Mouse (Mus musculus) erythroblast, adult 5-6 weeks (primary cell): ENCODE measurements around the gene Mmp25. TPM values are rescaled to one million over a fixed set of nuclear protein-coding genes. Genes with fewer than 3 reads are reported as not detected.
"Not testable (repeated sequence)": the region's sequence is repeated elsewhere in the genome, so short reads cannot be mapped to it uniquely, and the experiment has no call there.

ENCODE experiments used
- ATAC-seq: replicated peaks from 2 replicates; pipeline ENCODE4 v1.8.0; 2016; ENCODE audit warnings: moderate number of reproducible peaks, mild to moderate bottlenecking, moderate TSS enrichment, inconsistent platforms; ENCODE audit not compliant: poor library complexity, low FRiP score, severe bottlenecking
- total RNA-seq, 2 experiments: library from RNA; stranded (forward) in 1 of 2; stranded (reverse) in 1 of 2; fragments of 150-400 nt in 1 of 2; fragments of 200-764, 138-1000 nt in 1 of 2; gene quantifications; 2 replicates each; pipeline versions ENCODE4 v1.2.3 to v1.2.4; 2015 to 2017; ENCODE audit warnings: low replicate concordance in 2 of 2

The Mmp25 gene
- total RNA-seq, 2 experiments from 2014 or later = 3.1 to 11.9 TPM

DNA sequence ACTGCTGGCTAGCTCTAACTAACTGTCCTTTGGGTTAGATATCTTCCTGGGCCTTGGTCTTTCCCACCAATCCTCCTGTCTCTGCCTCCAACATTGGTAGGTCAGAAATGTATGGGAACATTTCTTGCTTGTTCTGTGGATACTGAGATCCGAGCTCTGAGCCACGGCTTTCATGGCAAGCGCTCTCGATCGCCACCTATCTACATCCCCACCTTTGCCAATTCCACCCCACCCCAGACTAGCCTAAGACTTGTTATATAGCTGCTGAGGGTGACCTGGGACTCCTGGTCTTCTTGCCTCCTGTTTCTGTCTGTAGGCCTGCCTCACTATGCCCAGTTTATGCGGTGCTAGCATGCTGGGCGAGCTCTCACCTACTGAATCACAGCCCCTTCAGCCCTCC lies 40.7 kb downstream of the Mmp25 start:
- no peak for ATAC-seq

DNA sequence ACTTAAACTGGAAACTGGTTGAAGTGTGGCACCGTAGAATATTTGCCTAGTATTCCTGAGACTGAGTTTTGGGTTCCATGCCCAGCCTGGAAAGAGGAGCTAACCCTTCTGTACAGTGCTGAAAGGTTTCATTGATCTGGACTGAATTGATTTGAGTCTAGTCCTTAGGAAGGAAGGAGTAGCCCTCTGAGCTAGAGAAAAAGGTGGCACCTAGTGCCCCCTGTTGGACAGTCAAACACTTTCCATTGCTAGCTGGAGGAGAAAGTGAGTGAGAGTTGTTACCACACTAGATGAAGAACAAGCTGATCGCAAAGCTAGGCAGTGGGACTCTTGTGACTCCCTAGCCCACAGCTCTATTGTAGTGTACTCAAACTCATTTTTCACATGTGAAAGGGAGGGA lies 41.5 kb downstream of the Mmp25 start:
- ATAC-seq = no peak

DNA sequence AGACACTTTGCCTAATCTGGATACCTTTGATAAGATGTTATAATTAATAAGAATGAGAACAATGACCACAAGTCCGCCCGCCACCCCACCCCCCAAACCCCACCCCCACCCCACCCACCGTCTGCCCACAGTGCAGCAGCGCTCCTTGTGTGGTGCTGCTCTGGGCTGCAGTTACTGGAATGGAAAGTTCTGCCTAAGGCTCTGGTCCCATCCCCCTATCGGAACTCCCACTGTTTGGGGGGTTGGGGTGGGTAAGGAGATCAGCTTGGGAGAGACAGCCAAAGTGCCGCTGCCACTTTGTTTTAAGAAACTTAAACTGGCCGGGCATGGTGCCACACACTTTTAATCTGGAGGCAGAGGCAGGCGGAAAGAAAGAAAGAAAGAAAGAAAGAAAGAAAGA lies 42.0 kb downstream of the Mmp25 start:
- ATAC-seq = no peak

DNA sequence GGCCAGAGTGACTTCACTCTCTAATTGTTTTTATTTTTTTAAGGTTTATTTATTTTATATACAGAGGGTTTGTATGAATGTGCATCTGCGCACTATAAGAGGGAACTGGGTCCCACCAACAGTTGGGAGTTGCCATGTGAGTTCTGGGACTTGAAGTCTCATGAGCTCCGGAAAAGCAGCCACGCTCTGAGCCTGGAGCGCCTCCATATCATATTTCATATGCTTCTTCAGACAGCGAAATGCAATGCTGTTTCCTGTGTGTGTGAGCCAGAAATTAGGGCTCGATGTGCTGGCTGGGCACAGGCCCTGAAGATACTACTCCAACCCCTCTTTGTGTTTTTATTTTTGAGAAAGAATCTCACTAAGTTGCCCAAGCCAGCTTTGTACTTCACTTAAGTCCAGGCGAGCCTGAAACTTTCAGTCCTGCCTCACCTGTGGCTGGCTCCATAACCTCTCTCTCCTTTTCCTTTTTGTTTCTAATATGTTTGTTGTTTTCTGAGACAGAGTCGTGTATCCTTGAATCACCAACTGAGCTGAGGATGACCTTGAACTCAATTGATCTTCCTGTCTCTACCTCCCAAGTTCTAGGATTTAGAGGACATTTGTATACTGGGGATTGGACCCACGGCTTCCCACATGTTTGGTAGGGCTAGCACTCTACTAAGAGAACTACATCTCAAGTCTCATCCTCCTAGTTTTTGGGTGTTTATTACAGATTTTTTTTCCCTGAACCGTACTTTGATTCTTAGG lies 43.1 kb downstream of the Mmp25 start:
- ATAC-seq = no peak

DNA sequence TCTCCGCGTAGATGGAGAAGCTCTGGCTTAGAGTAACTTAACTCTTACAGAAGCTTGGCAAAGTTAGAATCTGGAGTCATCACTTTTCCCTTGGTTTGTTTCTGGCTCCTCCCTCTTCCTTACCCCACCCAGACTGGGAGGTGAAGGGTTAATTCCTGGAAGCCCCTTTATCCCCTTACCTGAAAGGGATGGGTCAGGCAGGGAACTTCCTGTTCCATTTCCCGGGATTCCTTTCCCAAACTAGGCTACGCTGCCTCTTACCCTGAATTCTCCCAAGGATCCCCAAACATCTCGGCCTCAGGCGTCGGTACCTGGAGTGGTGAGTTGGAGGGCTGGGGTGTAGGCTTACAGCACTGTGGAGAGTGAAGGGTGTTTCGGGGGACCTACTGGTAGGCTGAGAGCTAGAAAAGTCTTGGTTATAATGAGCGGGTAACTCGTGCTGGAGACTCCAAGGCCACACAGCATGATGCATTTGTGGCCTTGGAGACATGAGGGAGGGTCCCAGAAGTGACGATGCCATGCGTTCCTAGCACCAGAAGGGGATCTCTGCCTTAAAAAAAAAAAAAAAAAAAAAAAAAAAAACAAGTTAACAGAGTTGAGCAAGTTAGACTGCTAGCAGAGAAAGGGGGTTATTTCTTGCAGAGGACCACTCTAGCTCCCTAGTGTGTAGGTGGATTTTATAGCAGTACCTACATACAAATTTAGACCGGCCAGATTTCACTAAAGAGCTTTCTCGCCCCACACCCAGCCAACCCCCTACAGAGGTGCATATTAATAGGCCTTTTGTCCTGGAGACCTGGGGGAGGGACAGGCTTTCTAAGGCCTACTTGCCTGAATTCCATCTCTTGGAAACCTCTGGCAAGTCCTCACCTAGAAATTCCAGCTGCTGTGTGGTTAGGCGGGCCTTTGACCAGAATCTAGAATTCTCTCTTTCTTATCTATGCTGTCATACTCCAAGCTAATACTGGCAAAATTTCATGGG lies 44.1 kb downstream of the Mmp25 start, which contains the start of gene Zscan10:
Gene Zscan10, plus strand, starts transcription at position 216 of the 982 bp plus-strand sequence.
- ATAC-seq = no peak

DNA sequence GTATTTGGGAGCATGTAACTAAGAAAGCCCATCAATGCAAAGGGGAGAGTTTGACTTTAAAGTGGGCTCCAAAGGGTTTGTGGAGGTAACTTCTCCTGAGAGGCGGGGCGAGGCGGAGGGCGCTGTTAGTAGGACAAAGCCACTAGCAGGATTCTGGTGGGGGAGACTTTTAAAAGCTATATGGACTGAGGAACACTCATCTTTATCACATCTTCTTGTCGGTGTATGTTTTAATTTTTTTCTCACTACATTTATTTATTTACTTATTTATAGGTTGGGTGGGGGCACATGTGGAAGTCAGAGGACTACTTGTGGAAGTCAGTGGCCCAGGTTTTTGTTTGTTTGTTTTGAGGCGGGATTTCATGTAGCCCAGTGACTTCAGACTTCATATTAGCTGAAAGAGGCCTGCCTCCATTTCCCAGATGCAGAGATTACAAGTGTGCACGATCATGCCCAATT lies 45.4 kb downstream of the Mmp25 start:
- ATAC-seq = no peak

DNA sequence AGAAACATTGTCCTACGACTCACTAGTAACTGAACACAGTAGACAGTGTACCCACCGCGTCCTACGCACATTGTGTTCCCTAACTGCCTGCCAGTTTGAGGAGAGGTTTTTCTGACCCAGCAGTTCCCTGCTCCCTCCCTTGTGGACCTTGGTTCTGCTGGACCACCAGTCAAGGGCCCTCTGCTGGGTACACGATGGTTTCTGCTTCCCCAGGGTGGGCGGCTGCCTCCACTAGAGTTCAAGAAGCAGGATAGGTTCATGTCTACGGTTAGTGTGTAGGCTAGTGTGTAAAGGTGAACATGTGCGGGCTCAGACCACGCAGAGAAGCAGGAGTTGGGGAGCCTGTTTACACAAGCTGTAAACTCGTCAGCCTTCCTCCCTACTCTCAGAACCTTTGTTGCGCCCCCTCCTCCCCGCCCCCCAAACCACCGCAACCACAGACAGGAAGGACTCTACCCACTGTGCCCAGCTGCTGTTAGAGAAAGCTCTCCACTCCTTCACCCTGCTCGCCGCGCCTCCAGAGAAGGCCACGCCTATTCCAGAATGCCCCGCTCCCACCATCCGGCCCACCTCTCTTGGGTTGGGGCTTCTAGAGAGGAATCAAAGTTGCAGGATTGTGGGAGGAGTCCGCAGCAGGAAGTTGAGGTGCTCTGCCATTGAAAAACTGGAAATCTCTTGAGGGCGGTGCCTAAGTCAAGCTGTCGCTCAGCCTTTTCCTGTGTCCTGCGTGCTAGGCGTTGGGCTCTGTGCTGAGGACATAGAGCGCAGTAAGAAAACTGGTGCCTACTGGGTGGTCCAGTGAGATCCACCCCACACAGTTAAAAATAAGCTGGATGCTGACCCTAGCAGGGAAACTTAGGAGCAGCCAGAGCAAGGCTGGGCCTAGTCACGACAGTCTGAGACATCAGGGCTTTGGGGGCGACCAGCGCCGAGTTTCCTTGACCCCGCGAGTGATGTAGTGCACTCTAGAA lies 46.2 kb downstream of the Mmp25 start, which contains the start of gene Zfp13:
Gene Zfp13, minus strand, starts transcription at position 906 of the 971 bp plus-strand sequence.
- peak; percentile 58; the same call in 1 of the 2 replicates for ATAC-seq

DNA sequence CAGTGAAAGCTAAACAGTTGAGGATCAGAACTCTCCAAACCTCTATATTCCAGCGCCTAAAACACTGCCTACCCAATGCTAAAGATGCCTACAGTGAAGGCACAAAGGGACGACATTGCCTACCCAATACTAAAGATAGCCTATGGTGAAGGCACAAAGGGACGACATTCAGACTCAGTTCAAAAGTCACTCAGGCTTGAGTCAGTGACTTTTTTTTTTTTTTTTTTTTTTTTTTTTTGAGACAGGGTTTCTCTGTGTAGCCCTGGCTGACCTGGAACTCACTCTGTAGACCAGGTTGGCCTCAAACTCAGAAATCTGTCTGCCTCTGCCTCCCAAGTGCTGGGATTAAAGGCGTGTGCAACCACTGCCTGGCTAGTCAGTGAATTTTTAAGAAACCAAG lies 49.9 kb downstream of the Mmp25 start:
- ATAC-seq = not testable (repeated sequence)

DNA sequence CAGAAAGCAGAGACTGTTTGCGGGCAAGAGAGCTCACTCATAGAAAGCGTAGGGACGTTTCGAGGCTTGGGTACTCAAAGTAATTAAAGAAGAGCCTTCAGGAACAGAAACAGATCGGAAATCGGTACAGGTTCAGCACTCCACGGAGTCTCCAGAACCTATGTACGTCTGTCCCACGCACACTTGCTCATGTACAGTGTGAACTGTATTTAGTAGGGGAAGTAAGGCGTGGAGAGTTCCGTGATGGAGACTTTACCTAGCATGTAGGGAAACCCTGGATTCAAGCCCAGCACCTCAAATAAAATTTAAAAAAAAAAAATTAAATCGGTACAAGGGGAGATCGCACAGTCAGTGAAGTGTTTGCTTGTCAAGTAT lies 52.2 kb downstream of the Mmp25 start:
- ATAC-seq = peak; percentile 47

DNA sequence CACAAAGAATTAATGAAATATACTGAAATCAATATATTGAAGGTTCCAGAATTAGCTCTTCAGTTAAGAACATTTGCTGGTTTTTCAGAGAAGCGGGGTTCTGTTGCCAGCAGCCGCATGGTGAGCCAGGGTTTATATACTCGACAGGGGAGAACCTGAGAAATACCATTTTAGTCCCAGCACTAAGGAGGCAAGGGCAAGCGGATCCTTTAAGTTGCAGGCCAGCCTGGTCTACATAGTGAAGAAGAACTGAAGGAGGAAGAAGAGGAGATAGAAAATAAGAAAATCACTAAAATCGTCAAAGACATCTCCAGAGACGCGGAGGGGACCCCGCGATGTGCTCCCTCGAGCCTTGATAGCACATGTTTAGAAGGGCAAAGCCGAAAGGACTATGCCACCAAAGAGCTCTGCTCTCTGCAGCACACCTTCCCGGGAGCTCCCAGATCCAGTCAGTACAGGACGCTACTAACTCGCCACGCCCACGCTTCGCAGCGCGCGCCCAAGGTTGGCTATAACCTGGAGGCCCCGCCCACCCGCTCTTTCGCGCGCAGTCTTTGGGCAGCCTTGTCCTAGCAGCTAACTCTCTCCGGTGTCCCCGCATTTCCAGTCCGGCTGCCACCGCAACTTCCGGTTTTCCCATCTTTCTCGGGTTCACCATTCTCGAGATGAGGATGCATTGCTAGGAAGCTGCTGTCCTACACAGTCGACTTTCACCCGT lies 52.7 kb downstream of the Mmp25 start:
- peak; percentile 100 for ATAC-seq

DNA sequence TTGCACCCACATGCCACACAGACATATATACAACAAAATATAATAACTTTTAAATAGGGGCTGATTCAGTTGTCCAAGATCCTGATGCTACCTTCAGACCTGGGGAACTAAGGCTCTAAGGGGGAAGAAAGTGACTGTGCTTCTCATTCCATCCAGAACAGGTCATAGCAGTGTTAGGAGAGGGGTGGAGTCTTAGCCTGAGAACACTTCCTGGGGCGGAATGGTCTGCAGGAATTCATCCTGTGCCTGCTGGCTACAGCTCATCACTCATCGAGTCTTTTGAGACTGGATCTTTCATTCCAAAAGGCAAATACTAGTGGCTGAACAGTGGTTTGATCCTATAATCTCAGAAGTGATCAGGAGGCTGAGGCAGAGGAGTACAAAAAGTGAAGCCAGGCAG lies 57.8 kb downstream of the Mmp25 start:
- no peak for ATAC-seq

DNA sequence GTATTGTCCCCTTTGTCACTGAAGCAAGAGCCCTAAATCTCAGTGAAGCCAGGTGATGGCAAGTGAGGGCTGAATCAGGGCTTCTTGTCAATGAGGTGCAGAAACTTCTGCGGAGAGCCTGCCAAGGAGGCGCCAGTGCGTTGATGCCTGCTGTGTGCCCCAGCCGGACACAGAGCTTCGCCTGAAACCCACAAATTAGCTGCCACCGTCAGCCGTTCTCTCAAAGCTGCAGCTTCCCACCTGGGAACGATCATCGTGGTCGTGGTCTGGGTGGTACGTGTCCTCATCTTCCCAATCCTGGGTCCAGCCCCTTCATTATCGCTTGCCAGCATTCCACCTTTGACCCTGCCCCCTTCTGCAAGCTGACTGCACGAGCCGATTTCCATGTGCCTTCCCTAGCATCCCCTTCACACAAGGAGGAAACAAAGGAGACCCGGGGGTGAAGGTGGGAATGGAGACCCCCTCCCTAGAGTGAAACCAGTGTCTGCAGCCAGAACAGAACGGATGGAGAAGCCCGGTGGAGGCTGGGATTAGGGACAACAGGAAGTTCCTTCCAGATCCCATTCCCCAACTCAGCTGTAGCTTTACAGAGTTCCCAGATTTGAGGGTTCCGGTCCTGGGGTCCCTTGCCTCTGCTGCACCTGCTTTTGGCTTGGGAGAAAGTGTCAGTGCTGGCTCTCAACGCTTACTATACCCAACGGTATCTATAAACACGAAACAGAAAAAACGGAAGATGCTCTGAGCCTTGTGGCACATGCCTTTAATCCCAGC lies 59.2 kb downstream of the Mmp25 start:
- no peak for ATAC-seq

DNA sequence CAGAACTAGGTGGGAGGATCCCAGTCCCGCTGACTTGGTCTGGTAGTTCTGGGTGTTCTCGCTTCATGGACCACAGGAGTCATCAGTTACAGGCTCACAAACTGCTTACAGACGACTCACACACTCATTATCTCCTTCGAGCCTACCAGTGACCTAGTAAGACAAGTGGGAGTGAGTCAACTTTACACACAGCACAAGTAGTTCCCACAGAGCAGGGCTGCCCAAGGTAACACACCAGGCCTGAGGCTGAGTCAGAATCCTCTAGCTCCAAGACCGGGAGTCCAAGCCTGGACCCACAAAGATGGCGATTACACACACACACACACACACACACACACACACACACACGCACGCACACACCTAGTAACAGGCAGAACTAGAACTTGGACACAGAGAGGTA lies 60.3 kb downstream of the Mmp25 start:
- ATAC-seq = no peak

Other genes with a start within 250 kb of the Mmp25 start
- gene Vmn2r117, start 165.6 kb downstream of the Mmp25 start, total RNA-seq (2015; ENCODE audit: low replicate concordance) = not detected in 2 replicates
- not detected in 2 replicates for gene Vmn2r117, start 165.6 kb downstream of the Mmp25 start, total RNA-seq (2017; ENCODE audit: low replicate concordance)
- gene Zfp213, start 81.0 kb downstream of the Mmp25 start, total RNA-seq (2015; ENCODE audit: low replicate concordance) = 1.7 and 2.5 TPM in 2 replicates
- gene Zfp213, start 81.0 kb downstream of the Mmp25 start, total RNA-seq (2017; ENCODE audit: low replicate concordance) = 0.34 and 2.5 TPM in 2 replicates
- not detected in 2 replicates for gene Zfp13, start 45.8 kb downstream of the Mmp25 start, total RNA-seq (2015; ENCODE audit: low replicate concordance)
- gene Zfp13, start 45.8 kb downstream of the Mmp25 start, total RNA-seq (2017; ENCODE audit: low replicate concordance) = not detected in 2 replicates
- gene Zscan10, start 44.4 kb downstream of the Mmp25 start, total RNA-seq (2015; ENCODE audit: low replicate concordance) = not detected in 2 replicates
- gene Zscan10, start 44.4 kb downstream of the Mmp25 start, total RNA-seq (2017; ENCODE audit: low replicate concordance) = not detected in 2 replicates
- not detected in 2 replicates for gene Bicdl2, start 15.2 kb upstream of the Mmp25 start, total RNA-seq (2015; ENCODE audit: low replicate concordance)
- not detected in 2 replicates for gene Bicdl2, start 15.2 kb upstream of the Mmp25 start, total RNA-seq (2017; ENCODE audit: low replicate concordance)
- 8.6 and 28.0 TPM in 2 replicates for gene Hcfc1r1, start 28.3 kb upstream of the Mmp25 start, total RNA-seq (2015; ENCODE audit: low replicate concordance)
- gene Hcfc1r1, start 28.3 kb upstream of the Mmp25 start, total RNA-seq (2017; ENCODE audit: low replicate concordance) = 4.3 and 12.1 TPM in 2 replicates
- 7.3 and 21.5 TPM in 2 replicates for gene Thoc6, start 28.6 kb upstream of the Mmp25 start, total RNA-seq (2015; ENCODE audit: low replicate concordance)
- 5.4 and 5.7 TPM in 2 replicates for gene Thoc6, start 28.6 kb upstream of the Mmp25 start, total RNA-seq (2017; ENCODE audit: low replicate concordance)
- gene Tnfrsf12a, start 32.2 kb upstream of the Mmp25 start, total RNA-seq (2015; ENCODE audit: low replicate concordance) = not detected in 2 replicates
- 2.0 TPM in 1 of 2 replicates, not detected in the other for gene Tnfrsf12a, start 32.2 kb upstream of the Mmp25 start, total RNA-seq (2017; ENCODE audit: low replicate concordance)
- gene Cldn6, start 34.0 kb upstream of the Mmp25 start, total RNA-seq (2015; ENCODE audit: low replicate concordance) = not detected in 2 replicates
- gene Cldn6, start 34.0 kb upstream of the Mmp25 start, total RNA-seq (2017; ENCODE audit: low replicate concordance) = not detected in 2 replicates
- gene Cldn9, start 38.7 kb upstream of the Mmp25 start, total RNA-seq (2015; ENCODE audit: low replicate concordance) = not detected in 2 replicates
- not detected in 2 replicates for gene Cldn9, start 38.7 kb upstream of the Mmp25 start, total RNA-seq (2017; ENCODE audit: low replicate concordance)
- not detected in 2 replicates for gene 1520401A03Rik, start 77.5 kb upstream of the Mmp25 start, total RNA-seq (2015; ENCODE audit: low replicate concordance)
- gene 1520401A03Rik, start 77.5 kb upstream of the Mmp25 start, total RNA-seq (2017; ENCODE audit: low replicate concordance) = not detected in 2 replicates
- gene Pkmyt1, start 81.1 kb upstream of the Mmp25 start, total RNA-seq (2015; ENCODE audit: low replicate concordance) = 10.0 and 14.2 TPM in 2 replicates
- 7.3 and 9.2 TPM in 2 replicates for gene Pkmyt1, start 81.1 kb upstream of the Mmp25 start, total RNA-seq (2017; ENCODE audit: low replicate concordance)
- gene Paqr4, start 95.6 kb upstream of the Mmp25 start, total RNA-seq (2015; ENCODE audit: low replicate concordance) = 1.2 TPM in 1 of 2 replicates, not detected in the other
- gene Paqr4, start 95.6 kb upstream of the Mmp25 start, total RNA-seq (2017; ENCODE audit: low replicate concordance) = 1.4 and 4.3 TPM in 2 replicates
- gene Kremen2, start 100.6 kb upstream of the Mmp25 start, total RNA-seq (2015; ENCODE audit: low replicate concordance) = not detected in 2 replicates
- gene Kremen2, start 100.6 kb upstream of the Mmp25 start, total RNA-seq (2017; ENCODE audit: low replicate concordance) = not detected in 2 replicates
- gene Flywch1, start 126.3 kb upstream of the Mmp25 start, total RNA-seq (2015; ENCODE audit: low replicate concordance) = 2.1 and 2.3 TPM in 2 replicates
- gene Flywch1, start 126.3 kb upstream of the Mmp25 start, total RNA-seq (2017; ENCODE audit: low replicate concordance) = 3.8 and 4.7 TPM in 2 replicates
- gene Flywch2, start 140.8 kb upstream of the Mmp25 start, total RNA-seq (2015; ENCODE audit: low replicate concordance) = not detected in 2 replicates
- gene Flywch2, start 140.8 kb upstream of the Mmp25 start, total RNA-seq (2017; ENCODE audit: low replicate concordance) = not detected in 2 replicates
- 188 and 291 TPM in 2 replicates for gene Srrm2, start 145.3 kb upstream of the Mmp25 start, total RNA-seq (2015; ENCODE audit: low replicate concordance)
- gene Srrm2, start 145.3 kb upstream of the Mmp25 start, total RNA-seq (2017; ENCODE audit: low replicate concordance) = 169 and 183 TPM in 2 replicates
- 94.3 and 118 TPM in 2 replicates for gene Elob, start 183.9 kb upstream of the Mmp25 start, total RNA-seq (2015; ENCODE audit: low replicate concordance)
- gene Elob, start 183.9 kb upstream of the Mmp25 start, total RNA-seq (2017; ENCODE audit: low replicate concordance) = 33.2 and 50.0 TPM in 2 replicates
- not detected in 2 replicates for gene Prss33, start 190.8 kb upstream of the Mmp25 start, total RNA-seq (2015; ENCODE audit: low replicate concordance)
- not detected in 2 replicates for gene Prss33, start 190.8 kb upstream of the Mmp25 start, total RNA-seq (2017; ENCODE audit: low replicate concordance)
- gene Prss32, start 198.6 kb upstream of the Mmp25 start, total RNA-seq (2015; ENCODE audit: low replicate concordance) = not detected in 2 replicates
- not detected in 2 replicates for gene Prss32, start 198.6 kb upstream of the Mmp25 start, total RNA-seq (2017; ENCODE audit: low replicate concordance)
- gene Prss41, start 198.9 kb upstream of the Mmp25 start, total RNA-seq (2015; ENCODE audit: low replicate concordance) = not detected in 2 replicates
- gene Prss41, start 198.9 kb upstream of the Mmp25 start, total RNA-seq (2017; ENCODE audit: low replicate concordance) = not detected in 2 replicates
- gene Prss21, start 222.8 kb upstream of the Mmp25 start, total RNA-seq (2015; ENCODE audit: low replicate concordance) = not detected in 2 replicates
- not detected in 2 replicates for gene Prss21, start 222.8 kb upstream of the Mmp25 start, total RNA-seq (2017; ENCODE audit: low replicate concordance)
- gene Dcpp1, start 235.6 kb upstream of the Mmp25 start, total RNA-seq (2015; ENCODE audit: low replicate concordance) = not detected in 2 replicates
- gene Dcpp1, start 235.6 kb upstream of the Mmp25 start, total RNA-seq (2017; ENCODE audit: low replicate concordance) = not detected in 2 replicates
- gene Dcpp2, start 235.6 kb upstream of the Mmp25 start, total RNA-seq (2015; ENCODE audit: low replicate concordance) = not detected in 2 replicates
- gene Dcpp2, start 235.6 kb upstream of the Mmp25 start, total RNA-seq (2017; ENCODE audit: low replicate concordance) = not detected in 2 replicates